Mouse (Mus musculus) ZHBTc4 (cell line): ENCODE data around the gene Ngdn.
A peak's percentile ranks its signal among the peaks of the same experiment; 100 is the strongest.
"Not testable (repeated sequence)": the region's sequence is repeated elsewhere in the genome, so short reads cannot be mapped to it uniquely, and the experiment has no call there.

Experiments used
- DNase-seq: peaks from one replicate; pipeline ENCODE4 v3.0.0-alpha.2; 2011; ENCODE audit warnings: low read depth, low spot score

Gene Ngdn

DNA sequence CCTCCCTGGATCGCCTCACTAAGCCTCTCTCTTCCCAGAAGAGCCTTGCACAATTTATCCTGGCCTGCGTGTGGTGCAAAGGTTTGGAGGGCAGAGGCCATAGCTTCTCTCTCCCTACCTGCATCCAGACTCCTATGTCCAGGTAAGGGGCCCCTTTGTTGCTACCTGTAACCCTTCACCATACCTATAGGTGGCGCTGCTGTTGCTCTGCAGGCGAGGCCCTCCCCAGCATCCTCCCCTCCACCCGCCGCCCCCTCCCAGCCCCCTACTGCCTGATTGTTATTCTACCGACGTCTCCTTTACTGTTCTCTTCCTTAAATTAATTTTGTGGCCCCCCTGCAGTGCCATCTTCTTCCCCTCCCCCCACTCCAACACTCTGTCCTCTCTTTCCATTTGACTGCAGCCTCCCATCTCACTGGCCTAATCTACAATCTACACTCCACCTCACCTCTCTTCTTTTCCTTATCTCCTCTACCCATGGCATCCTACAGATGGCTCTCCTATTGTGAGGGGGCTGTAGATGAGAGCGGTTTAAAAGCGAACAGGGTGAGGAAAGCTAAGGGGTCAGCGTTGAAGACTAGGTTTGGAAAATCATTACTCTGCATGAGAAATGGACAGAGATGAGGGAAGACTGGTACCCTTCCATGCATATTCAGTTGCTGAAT, 13.9 kb downstream of the Ngdn start:
- peak; percentile 71 for DNase-seq

- DNase-seq, result no peak
Observed at GRCm38 (mm10) chr14:55032695-55033225, 17.5 kb downstream of the Ngdn start.

DNA sequence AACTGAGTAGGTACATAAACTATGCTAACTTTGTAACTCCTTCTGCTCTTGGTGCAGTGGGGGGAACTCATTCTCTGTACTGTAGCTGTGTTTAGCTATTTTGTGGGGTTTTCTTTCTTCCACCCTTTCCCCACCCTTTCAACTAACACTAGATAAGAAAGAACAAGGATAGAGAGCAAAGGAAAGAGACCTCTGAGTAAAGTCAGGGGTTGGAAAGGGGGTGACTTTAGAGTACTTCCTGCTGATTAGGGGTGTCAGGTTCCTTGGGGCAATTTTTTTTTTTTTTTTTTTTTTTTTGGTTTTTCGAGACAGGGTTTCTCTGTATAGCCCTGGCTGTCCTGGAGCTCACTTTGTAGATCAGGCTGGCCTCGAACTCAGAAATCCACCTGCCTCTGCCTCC, 28.4 kb downstream of the Ngdn start:
- not testable (repeated sequence) for DNase-seq

DNA sequence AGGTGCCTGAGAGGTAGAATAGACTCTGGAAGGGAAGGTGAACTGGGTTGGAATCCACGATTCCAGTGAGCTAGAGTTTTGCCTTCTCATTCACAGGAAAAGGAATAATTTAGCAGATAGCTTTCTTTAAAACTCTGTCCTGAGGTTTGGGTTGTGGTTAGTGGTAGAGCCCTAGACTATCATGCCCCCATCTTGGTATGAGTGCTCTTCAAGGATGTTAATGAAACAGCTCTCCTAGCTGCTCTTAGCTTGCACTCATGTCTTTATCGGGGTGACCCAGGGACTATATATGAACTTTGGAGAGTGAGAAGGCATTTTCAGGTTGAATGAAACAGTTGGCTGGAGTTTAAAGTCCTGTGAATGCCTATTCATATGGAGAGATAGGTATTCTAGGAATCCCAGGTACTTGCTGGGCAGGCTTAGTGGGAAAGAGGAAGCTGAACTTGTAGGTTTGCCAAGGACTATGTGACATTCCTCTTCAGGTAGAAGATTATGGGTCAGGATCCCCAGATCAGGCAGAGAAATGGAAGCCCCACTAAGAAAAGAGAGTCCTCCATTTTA, 32.8 kb downstream of the Ngdn start:
- DNase-seq, result peak; percentile 77

DNA sequence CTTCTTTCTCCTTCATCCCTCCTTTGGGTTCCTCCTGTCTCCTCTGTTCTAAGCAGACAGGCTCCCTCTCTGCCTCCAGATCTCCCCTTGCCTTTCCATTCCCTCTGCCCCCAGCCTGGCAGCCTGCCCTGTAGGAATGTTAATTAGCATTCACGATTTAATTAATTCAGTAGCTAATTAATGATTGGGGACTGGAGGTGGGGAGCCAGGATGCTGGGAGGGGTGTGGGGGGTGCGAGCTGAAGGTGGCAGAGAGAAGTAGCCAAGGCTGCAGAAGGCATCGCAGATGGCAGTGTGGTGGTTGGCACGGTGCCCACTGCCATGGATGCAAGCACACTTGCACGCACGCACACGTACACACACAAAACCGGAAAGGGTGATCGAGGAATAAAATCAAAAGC, 37.2 kb downstream of the Ngdn start:
- DNase-seq, result no peak

- no peak for DNase-seq
Observed at GRCm38 (mm10) chr14:55053050-55053449, 37.8 kb downstream of the Ngdn start.

DNA sequence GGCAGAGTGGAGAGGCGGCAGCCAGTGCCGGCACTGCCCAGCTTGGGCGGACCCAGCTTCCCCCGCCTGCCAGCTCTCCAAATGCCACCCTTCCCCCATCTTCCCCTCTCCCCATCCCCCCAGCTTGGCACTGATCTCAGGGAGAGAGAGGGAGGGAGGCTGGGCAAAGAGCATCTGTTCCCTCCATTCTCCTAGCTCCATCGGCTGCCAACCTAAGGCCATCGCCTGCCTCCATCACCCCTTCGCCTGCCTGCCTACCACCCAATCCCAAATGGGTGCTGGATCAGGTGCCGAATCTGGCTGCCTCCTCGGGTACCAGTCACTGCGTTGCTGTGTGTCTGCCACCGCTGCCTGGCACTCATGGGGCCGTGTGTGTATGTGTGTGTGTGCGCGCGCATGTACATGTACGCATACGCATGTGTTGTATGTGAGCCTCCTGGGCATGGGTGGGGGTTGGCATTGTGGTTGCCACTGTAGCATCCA, 38.5 kb downstream of the Ngdn start:
- DNase-seq, result no peak

GRCm38 (mm10) chr14:55054191-55054749, 39.0 kb downstream of the Ngdn start:
- no peak for DNase-seq

DNA sequence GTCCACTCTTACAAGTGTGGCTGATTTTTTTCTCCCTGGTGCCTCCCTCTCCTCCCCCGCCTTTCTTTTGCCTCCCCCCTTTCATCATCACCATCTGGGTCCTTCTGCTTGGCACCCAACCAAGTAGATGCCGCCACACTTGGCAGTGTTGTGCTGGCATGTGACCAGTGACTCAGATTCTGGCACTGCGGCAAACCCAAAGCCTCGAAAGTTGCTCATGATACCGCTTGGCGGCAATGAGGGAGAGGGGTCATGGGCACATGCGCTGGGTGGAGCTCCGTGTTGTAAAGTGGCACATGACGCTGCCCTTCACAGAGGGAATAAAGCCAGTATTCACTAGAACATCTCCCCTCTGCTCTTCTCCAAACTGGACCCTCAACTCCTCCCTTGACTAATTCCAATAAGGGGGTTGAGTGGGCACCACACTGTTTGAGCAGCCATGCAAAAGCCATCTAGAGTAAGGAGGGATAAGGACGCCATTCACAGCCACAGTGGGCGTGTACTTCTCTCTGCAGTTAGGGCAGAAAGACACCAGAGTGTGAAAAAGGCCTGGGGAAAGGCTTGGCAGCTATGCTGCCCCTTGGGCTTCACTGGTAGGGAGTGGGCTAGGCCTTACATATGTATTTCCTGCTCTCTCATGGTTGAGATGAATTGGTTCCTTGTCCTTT, 40.0 kb downstream of the Ngdn start:
- DNase-seq, result peak; percentile 14

- DNase-seq, result no peak
Observed at GRCm38 (mm10) chr14:55059009-55059408, 43.8 kb downstream of the Ngdn start.

GRCm38 (mm10) chr14:55059931-55060330, 44.7 kb downstream of the Ngdn start:
- no peak for DNase-seq

- DNase-seq, result no peak
Observed at GRCm38 (mm10) chr14:55061845-55062244, 46.6 kb downstream of the Ngdn start.

DNA sequence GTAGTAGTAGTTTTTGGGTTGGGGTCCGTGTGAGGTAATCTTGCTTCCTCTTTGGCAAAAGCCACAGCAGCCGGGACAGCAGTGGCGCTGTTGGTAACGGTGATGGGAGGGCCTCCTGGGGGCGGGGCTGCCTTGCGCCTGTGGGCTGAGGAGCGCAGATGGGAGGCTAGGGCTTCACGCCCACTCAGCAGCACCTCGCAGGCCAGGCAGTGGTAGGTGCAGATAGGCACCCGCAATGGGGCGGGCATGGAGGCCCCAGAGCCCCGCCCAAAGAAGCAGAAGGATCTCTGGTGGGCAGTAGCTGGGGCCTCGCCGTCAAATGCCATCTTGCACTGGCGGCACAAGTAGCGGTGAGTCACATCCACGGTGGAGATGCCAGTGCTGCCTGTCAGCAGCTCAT, 47.4 kb downstream of the Ngdn start:
- peak; percentile 78 for DNase-seq

- DNase-seq, result no peak
Observed at GRCm38 (mm10) chr14:55063117-55063516, 47.9 kb downstream of the Ngdn start.

- DNase-seq, result no peak
Observed at GRCm38 (mm10) chr14:55063581-55064381, 48.5 kb downstream of the Ngdn start.

GRCm38 (mm10) chr14:55064481-55065370, 49.5 kb downstream of the Ngdn start:
- DNase-seq, result peak; percentile 37

GRCm38 (mm10) chr14:55065391-55065790, 50.1 kb downstream of the Ngdn start:
- DNase-seq, result no peak

DNA sequence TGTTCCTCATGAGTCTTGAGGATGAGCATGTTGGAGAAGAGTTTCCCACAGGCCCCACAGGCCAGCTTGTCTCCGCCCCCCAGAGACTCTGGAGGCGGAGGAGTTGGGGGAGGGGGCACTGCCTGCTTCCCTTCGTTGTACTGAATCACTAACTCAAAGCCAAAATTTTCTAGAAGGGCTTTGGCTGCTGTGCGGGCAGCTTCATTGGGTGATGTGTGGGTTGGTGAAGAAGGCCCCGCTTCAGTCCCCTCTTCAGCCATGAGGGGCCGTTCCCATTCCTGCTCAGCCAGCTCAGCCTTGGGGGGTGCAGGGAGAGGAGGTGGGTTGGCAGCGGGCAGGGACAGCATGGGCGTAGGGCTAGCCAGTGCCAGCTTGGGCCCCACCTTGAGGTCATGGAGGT, 50.8 kb downstream of the Ngdn start:
- DNase-seq, result peak; percentile 49

- peak; percentile 81 for DNase-seq
Observed at GRCm38 (mm10) chr14:55071756-55072155, 56.5 kb downstream of the Ngdn start.
